Mouse (Mus musculus): ENCODE data around the gene Ttc39b. TPM values are rescaled to one million over a fixed set of nuclear protein-coding genes. Genes with fewer than 3 reads are reported as not detected.

The Ttc39b gene
- polyA plus RNA-seq (2015; fragmentation: Nextera tagmentation; extraction: Ambion mirVana), result 2.0 and 2.1 TPM in 2 replicates

GRCm38 (mm10) chr4:83323910-83324684 lies at the start of gene Ttc39b:
Gene Ttc39b (minus strand): TSS chr4:83324255.
- H3K4me3 ChIP-seq (replicated peaks), result peak within 1 kb of the TSS; percentile 74
- H3K9me3 ChIP-seq, result no peaks in the 10 kb centered on the region
- H3K4me1 ChIP-seq (replicated peaks), result no peaks in the 10 kb centered on the region
- H3K36me3 ChIP-seq, result no peaks in the 10 kb centered on the region
- H3K4me2 ChIP-seq (replicated peaks), result peak within 1 kb of the TSS; percentile 98
- peak within 1 kb of the TSS; percentile 56 for H3K9ac ChIP-seq
- ATAC-seq, result peak; percentile 99
- under 1% methylated on average over 57 of the region's 59 CpGs for WGBS
- peak within 1 kb of the TSS; percentile 68 for H3K27ac ChIP-seq
- H3K27me3 ChIP-seq (replicated peaks), result no peaks in the 10 kb centered on the region

GRCm38 (mm10) chr4:83373381-83373780 lies 49.3 kb upstream of the Ttc39b start:
- WGBS, result 64% methylated on average over 4 of the region's 4 CpGs
- no peak overlapping the region for H3K4me2 ChIP-seq (replicated peaks)

GRCm38 (mm10) chr4:83357738-83358137 lies 33.7 kb upstream of the Ttc39b start:
- Histone ChIP-seq H3K9me3 (no peaks in the 10 kb centered on the region), H3K4me3 (replicated peaks) (no peak overlapping the region), H3K27ac (no peak overlapping the region), H3K4me2 (replicated peaks) (no peak overlapping the region), H3K9ac (no peak overlapping the region), H3K36me3 (no peaks in the 10 kb centered on the region), H3K4me1 (replicated peaks) (no peaks in the 10 kb centered on the region), H3K27me3 (replicated peaks) (no peaks in the 10 kb centered on the region)
- 73% methylated on average over 1 of the region's 1 CpGs for WGBS
- no peak for ATAC-seq

More at GRCm38 (mm10) chr4:83373381-83373780, 49.3 kb upstream of the Ttc39b start:
- Histone ChIP-seq H3K4me3 (replicated peaks) (no peak overlapping the region), H3K4me1 (replicated peaks) (no peaks in the 10 kb centered on the region), H3K9me3 (no peaks in the 10 kb centered on the region), H3K27me3 (replicated peaks) (no peaks in the 10 kb centered on the region), H3K9ac (no peak overlapping the region), H3K27ac (no peak overlapping the region), H3K36me3 (no peaks in the 10 kb centered on the region)
- ATAC-seq, result no peak

- WGBS, result 85% methylated on average over 2 of the region's 2 CpGs
Observed at GRCm38 (mm10) chr4:83354786-83355185, 30.7 kb upstream of the Ttc39b start.

GRCm38 (mm10) chr4:83353949-83354348 lies 29.9 kb upstream of the Ttc39b start:
- H3K4me2 ChIP-seq (replicated peaks), result no peak overlapping the region
- H3K4me3 ChIP-seq (replicated peaks), result no peak overlapping the region
- no peaks in the 10 kb centered on the region for H3K27me3 ChIP-seq (replicated peaks)
- no peaks in the 10 kb centered on the region for H3K4me1 ChIP-seq (replicated peaks)
- WGBS, result 74% methylated on average over 6 of the region's 6 CpGs
- no peak for ATAC-seq
- no peak overlapping the region for H3K9ac ChIP-seq
- H3K27ac ChIP-seq, result no peak overlapping the region
- H3K9me3 ChIP-seq, result no peaks in the 10 kb centered on the region
- H3K36me3 ChIP-seq, result no peaks in the 10 kb centered on the region

More at GRCm38 (mm10) chr4:83354786-83355185, 30.7 kb upstream of the Ttc39b start:
- no peak for ATAC-seq
- Histone ChIP-seq H3K4me1 (replicated peaks) (no peaks in the 10 kb centered on the region), H3K4me2 (replicated peaks) (no peak overlapping the region), H3K27ac (no peak overlapping the region), H3K27me3 (replicated peaks) (no peaks in the 10 kb centered on the region), H3K36me3 (no peaks in the 10 kb centered on the region), H3K9me3 (no peaks in the 10 kb centered on the region), H3K9ac (no peak overlapping the region), H3K4me3 (replicated peaks) (no peak overlapping the region)

- ATAC-seq, result no peak
- no peak overlapping the region for H3K9ac ChIP-seq
- no peak overlapping the region for H3K4me3 ChIP-seq (replicated peaks)
- no peaks in the 10 kb centered on the region for H3K27me3 ChIP-seq (replicated peaks)
- H3K4me1 ChIP-seq (replicated peaks), result no peaks in the 10 kb centered on the region
- no peaks in the 10 kb centered on the region for H3K36me3 ChIP-seq
- 93% methylated on average over 12 of the region's 12 CpGs for WGBS
- H3K9me3 ChIP-seq, result no peaks in the 10 kb centered on the region
- H3K27ac ChIP-seq, result no peak overlapping the region
- no peak overlapping the region for H3K4me2 ChIP-seq (replicated peaks)
Observed at GRCm38 (mm10) chr4:83353276-83353675, 29.2 kb upstream of the Ttc39b start.

- no peaks in the 10 kb centered on the region for H3K4me1 ChIP-seq (replicated peaks)
Observed at GRCm38 (mm10) chr4:83350719-83351118, 26.7 kb upstream of the Ttc39b start.

GRCm38 (mm10) chr4:83348970-83349369 lies 24.9 kb upstream of the Ttc39b start:
- H3K9me3 ChIP-seq, result no peaks in the 10 kb centered on the region
- no peak overlapping the region for H3K27ac ChIP-seq
- no peaks in the 10 kb centered on the region for H3K36me3 ChIP-seq
- no peaks in the 10 kb centered on the region for H3K27me3 ChIP-seq (replicated peaks)
- no peak overlapping the region for H3K9ac ChIP-seq
- no peak overlapping the region for H3K4me3 ChIP-seq (replicated peaks)
- 97% methylated on average over 1 of the region's 1 CpGs for WGBS
- H3K4me1 ChIP-seq (replicated peaks), result no peaks in the 10 kb centered on the region
- no peak overlapping the region for H3K4me2 ChIP-seq (replicated peaks)
- no peak for ATAC-seq

More at GRCm38 (mm10) chr4:83350719-83351118, 26.7 kb upstream of the Ttc39b start:
- no peak overlapping the region for H3K4me3 ChIP-seq (replicated peaks)
- no peaks in the 10 kb centered on the region for H3K36me3 ChIP-seq
- H3K9ac ChIP-seq, result no peak overlapping the region
- no peak overlapping the region for H3K4me2 ChIP-seq (replicated peaks)
- WGBS, result 53% methylated on average over 6 of the region's 6 CpGs
- no peak overlapping the region for H3K27ac ChIP-seq
- H3K9me3 ChIP-seq, result no peaks in the 10 kb centered on the region
- ATAC-seq, result no peak
- no peaks in the 10 kb centered on the region for H3K27me3 ChIP-seq (replicated peaks)

- no peaks in the 10 kb centered on the region for H3K27me3 ChIP-seq (replicated peaks)
- WGBS, result 47% methylated on average over 2 of the region's 2 CpGs
- no peaks in the 10 kb centered on the region for H3K36me3 ChIP-seq
- no peak overlapping the region for H3K4me3 ChIP-seq (replicated peaks)
- no peak overlapping the region for H3K27ac ChIP-seq
- H3K9me3 ChIP-seq, result no peaks in the 10 kb centered on the region
- 0 out of 2 replicates have a peak, but pooled peaks cover 4% of the 10 kb centered on the region for H3K4me1 ChIP-seq (replicated peaks)
- ATAC-seq, result no peak
- no peak overlapping the region for H3K9ac ChIP-seq
- H3K4me2 ChIP-seq (replicated peaks), result no peak overlapping the region
Observed at GRCm38 (mm10) chr4:83343895-83344294, 19.8 kb upstream of the Ttc39b start.

- no peaks in the 10 kb centered on the region for H3K9me3 ChIP-seq
- no peak for ATAC-seq
- H3K27ac ChIP-seq, result no peak overlapping the region
- H3K36me3 ChIP-seq, result no peaks in the 10 kb centered on the region
- H3K27me3 ChIP-seq (replicated peaks), result no peaks in the 10 kb centered on the region
- 0 out of 2 replicates have a peak, but pooled peaks cover 4% of the 10 kb centered on the region for H3K4me1 ChIP-seq (replicated peaks)
- no peak overlapping the region for H3K4me2 ChIP-seq (replicated peaks)
- H3K4me3 ChIP-seq (replicated peaks), result no peak overlapping the region
- H3K9ac ChIP-seq, result no peak overlapping the region
- WGBS, result 63% methylated on average over 9 of the region's 9 CpGs
Observed at GRCm38 (mm10) chr4:83343146-83343823, 19.2 kb upstream of the Ttc39b start.

- Histone ChIP-seq H3K4me2 (replicated peaks) (peak overlapping the region; percentile 22; the same call in 1 of the 2 replicates), H3K9ac (no peak overlapping the region), H3K36me3 (no peaks in the 10 kb centered on the region), H3K27ac (no peak overlapping the region), H3K4me1 (replicated peaks) (0 out of 2 replicates have a peak, but pooled peaks cover 4% of the 10 kb centered on the region), H3K27me3 (replicated peaks) (no peaks in the 10 kb centered on the region), H3K4me3 (replicated peaks) (no peak overlapping the region), H3K9me3 (no peaks in the 10 kb centered on the region)
- ATAC-seq, result peak; percentile 58
- WGBS, result 48% methylated on average over 14 of the region's 14 CpGs
Observed at GRCm38 (mm10) chr4:83342268-83342970, 18.4 kb upstream of the Ttc39b start.

- 80% methylated on average over 1 of the region's 1 CpGs for WGBS
Observed at GRCm38 (mm10) chr4:83339393-83339792, 15.3 kb upstream of the Ttc39b start.

More at GRCm38 (mm10) chr4:83339393-83339792, 15.3 kb upstream of the Ttc39b start:
- Histone ChIP-seq H3K27me3 (replicated peaks) (no peaks in the 10 kb centered on the region), H3K27ac (no peak overlapping the region), H3K4me1 (replicated peaks) (0 out of 2 replicates have a peak, but pooled peaks cover 4% of the 10 kb centered on the region), H3K36me3 (no peaks in the 10 kb centered on the region), H3K4me2 (replicated peaks) (no peak overlapping the region), H3K4me3 (replicated peaks) (no peak overlapping the region), H3K9me3 (no peaks in the 10 kb centered on the region), H3K9ac (no peak overlapping the region)
- ATAC-seq, result no peak

All from intestine, embryonic 15.5 days (tissue).